Mouse (Mus musculus) gastrocnemius, adult 8-10 months (tissue): Measurements from ENCODE around the gene Slc39a3. TPM values are rescaled to one million over a fixed set of nuclear protein-coding genes. Genes with fewer than 3 reads are reported as not detected.
A peak's percentile ranks its signal among the peaks of the same experiment; 100 is the strongest.
"Not testable (repeated sequence)": the region's sequence is repeated elsewhere in the genome, so short reads cannot be mapped to it uniquely, and the experiment has no call there.

Experiments
- DNase-seq, 2 experiments: peaks; one replicate each; pipeline ENCODE4 v3.0.0; 2022; ENCODE audit warnings: low spot score in 2 of 2
- total RNA-seq, 4 experiments: library from RNA; stranded (reverse); gene quantifications; 2 replicates each; pipeline ENCODE4 v1.2.4; 2022

The Slc39a3 gene
- total RNA-seq, 4 experiments from 2014 or later, result 12.9 to 15.3 (median 13.9) TPM

DNA sequence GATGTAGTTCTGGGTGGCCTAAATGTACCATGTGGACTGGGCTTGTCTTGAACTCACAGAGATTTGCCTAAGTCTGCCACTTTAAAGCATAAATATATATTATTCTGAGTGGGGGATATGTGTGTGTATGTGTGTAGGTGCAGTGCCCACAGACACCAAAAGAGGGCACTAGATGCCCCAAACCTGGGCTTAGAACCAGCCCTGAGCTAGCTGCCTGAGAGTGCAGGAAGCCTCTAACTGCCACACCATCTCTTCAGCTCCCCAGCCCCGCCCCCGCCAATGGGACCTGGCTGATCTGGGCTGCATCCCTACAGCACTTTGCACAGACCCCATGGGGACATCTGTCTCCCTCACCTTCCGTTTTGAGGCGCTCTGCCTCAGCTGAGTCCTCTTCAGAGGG is 13.4 kb upstream of the Slc39a3 start:
- no peak for DNase-seq

DNA sequence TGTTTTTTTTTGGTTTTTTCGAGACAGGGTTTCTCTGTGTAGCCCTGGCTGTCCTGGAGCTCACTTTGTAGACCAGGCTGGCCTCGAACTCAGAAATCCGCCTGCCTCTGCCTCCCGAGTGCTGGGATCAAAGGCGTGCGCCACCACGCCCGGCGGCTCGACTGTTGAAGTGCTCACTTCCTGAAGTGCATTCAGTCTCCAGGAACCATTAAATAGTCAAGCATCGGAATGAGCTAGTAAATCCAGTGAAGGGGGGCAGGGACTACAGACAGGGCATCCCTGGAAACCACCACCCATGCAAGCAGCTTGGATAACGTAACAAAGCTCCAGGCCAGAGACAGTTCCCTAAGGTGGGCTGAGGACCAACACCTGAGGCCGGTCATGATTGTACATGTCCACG is 8.0 kb upstream of the Slc39a3 start:
- DNase-seq, result not testable (repeated sequence)

DNA sequence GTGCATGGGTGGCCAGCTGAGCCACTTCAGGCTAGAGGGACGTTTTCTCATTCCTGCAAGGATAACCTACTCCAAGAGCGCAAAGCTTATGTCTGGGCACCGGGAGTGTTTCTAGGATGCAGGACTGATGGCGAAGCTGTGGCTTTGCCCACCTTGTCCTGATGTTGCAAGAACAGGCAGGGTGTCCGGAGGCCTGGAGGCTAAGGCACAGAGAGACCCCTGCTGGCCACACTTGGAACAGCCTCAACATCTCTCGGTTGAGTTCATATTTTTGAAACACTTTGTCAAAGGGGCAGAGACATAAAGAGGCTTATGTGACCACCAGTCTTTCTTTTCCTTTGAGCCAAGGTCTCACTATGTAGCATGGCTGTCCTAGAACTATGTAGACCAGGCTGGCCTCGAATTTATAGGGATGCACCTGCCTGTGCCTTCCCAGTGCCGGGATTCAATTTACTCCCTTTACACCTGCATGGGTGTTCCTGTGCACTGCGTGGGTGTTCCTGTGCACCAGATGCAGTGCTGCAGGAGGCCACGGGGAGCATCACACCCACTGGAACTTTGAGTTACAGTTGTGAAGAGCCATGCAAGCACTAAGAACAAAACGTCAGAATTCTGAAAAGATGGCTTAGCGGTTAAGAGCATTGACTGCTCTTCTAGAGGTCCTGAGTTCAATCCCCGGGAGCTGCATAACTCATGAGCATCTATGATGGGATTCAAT is 4.4 kb upstream of the Slc39a3 start:
- DNase-seq, result peak; percentile 34 to 44

DNA sequence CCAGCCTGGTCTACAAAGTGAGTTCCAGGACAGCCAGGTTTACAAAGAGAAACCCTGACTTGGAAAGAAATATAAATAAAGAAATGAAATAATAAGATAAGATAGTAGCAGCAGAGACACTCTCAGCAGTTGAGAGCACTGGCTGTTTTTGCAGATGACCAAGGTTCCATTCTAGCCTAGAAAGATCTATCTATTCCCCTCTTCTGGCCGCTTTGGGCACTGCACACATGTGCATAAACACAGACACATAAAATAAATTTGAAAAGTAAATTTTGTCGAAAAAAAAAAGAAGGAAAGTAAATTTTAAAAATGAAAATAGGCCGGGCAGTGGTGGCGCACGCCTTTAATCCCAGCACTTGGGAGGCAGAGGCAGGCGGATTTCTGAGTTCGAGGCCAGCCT is 975 bp downstream of the Slc39a3 start:
- no peak for DNase-seq

DNA sequence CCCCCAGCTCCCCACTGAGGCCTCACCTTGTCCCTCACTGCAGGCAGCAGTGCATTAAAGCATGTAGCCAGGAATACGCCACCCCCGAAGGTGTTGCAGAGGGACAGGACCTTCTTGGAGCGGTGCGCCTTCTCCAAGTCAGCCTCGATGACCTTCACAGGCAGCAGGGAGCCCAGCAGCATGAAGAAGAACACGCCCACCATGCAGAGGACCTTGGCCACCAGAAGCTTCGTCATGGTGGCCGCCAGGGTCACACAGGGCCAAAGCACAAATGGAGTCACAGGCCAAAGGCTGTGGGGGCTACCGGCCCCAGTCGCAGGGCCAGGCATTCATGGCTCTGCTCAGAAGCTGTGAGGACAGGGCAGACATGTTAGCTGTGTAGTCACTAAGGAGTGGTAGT is 3.6 kb downstream of the Slc39a3 start:
- DNase-seq, result no peak

DNA sequence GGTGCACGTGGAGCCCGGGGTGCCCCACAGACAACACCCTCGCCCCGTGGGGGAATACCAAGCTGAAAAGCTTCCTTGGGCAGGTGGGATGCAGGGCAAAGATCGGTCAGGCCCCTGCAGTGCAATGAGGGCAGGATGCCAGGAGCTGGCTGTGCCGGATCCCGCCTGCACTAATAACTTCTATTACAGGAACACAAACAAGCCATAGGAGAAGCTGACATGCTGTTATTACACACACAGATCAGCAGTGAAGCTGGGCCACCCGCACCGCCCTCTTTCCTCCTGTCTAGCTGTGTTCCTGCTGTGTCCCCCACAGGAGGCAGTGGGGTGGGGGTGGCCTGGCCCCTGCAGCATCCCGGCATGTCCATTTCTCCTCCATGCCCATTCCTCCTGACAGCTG is 8.2 kb downstream of the Slc39a3 start:
- no peak for DNase-seq

DNA sequence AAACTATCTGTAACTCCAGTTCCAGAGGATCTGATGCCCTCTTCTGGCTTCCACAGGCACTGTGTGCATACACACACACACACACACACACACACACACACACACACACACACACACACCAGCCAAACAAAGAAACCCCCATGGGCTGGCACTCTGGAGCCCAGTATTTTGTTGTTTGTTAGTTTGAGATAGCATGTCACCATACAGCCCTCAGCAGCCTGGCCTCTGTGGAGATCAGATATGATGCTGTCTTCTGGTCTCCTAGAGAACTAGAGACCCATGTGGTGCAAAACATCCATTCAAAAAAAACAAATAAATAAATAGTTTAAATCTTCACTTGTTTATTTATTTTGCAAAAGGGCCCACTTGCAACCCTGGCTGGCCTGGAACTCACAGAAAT is 9.0 kb downstream of the Slc39a3 start:
- DNase-seq, result no peak

DNA sequence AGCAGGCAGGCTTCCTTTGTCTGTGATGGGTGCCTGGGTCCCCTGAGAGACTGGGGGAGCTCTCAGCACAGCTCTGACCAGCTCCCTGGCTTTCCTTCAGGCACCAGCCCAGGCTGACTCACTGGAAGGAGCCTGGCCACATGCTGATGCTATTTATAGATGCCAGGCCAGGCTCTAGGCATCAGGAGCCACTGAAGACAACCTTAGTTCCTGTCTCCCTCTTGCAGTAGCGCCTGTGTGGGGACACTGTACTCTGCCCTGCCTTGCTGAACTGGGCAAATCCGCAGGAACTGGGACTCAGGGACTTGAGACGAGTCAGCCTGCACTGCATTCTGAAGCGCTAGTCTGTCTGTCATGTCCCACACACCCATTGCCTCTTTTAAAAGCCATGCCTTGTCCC is 9.9 kb downstream of the Slc39a3 start:
- DNase-seq, result peak; percentile 47 to 54

DNA sequence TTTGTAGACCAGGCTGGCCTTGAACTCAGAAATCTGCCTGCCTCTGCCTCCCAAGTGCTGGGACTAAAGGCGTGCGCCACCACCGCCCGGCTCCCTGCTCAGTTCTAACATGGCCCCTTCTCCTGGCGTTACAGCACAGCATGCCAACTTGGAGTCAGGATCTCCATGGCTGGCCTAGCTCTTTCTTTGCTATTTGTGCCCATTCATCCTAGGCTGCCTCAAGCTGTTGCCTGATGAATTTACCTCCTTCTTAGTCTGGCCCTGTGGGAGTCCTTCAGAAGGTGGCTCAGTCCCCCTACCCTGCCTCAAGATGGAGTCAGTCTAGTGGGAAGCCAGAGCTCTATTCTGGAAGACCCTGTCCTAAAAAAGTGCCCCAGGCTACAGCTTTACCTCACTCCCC is 10.4 kb downstream of the Slc39a3 start:
- no peak for DNase-seq

DNA sequence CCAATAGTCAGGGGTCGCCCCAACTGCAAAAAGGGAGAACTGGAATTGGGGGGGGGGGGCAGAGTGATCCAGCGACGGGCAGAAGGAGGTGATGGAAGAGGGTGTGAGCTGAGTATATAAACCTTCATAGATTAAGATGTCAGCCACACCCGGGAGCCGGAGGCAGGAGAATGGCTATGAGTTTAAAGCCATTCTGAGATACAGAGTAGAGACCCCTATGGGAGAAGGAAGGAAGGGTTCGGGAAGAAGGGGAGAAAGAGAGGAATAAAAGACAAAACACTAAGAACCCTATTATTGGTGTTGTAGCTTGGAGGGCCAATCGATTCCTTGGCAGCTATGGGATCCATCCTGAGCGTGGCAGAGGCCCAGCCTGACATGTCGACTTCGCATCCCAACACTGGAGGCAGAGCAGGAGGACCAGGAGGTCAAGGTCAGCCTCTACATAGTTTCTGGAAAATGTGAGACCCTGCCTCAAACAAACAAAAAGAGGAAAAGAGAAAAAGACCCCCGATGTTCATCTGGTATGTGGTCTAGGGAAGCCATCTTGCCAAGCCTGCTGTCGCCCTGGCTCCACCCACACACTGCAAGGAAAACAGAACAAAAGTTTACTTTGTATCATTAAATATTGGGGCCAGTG is 11.5 kb downstream of the Slc39a3 start, which contains the start of gene Diras1:
Gene Diras1 (minus strand): TSS at position 24 of the 637 bp plus-strand sequence.
- no peak for DNase-seq

DNA sequence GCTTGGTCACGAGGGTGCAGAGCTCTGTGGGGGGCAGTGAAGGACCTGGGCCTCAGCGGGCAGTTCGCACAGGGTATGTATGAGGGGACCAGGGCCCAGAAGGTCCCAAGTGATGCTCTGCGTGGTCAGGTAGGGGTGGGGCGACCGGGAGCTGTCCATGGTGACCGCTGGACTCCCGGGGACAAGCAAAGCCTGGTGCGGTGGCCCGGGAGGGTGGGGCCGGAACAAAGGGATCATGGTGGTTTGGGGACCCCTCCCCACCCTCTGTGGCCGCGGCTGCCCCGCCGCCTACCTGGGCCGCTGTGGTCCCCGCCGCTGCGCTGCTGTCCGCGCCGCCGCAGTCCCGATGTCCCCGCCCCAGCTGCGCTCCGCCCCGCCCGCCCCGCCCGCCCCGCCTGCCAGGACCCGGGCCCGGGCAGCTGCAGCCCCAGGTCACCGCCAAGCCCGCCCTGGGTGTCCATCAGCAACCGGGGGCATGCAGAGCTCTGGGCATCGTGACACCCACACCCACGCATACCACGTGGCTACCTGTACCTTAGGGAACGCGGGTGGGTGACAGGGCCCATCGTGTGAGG is 12.1 kb downstream of the Slc39a3 start:
- DNase-seq, result no peak

DNA sequence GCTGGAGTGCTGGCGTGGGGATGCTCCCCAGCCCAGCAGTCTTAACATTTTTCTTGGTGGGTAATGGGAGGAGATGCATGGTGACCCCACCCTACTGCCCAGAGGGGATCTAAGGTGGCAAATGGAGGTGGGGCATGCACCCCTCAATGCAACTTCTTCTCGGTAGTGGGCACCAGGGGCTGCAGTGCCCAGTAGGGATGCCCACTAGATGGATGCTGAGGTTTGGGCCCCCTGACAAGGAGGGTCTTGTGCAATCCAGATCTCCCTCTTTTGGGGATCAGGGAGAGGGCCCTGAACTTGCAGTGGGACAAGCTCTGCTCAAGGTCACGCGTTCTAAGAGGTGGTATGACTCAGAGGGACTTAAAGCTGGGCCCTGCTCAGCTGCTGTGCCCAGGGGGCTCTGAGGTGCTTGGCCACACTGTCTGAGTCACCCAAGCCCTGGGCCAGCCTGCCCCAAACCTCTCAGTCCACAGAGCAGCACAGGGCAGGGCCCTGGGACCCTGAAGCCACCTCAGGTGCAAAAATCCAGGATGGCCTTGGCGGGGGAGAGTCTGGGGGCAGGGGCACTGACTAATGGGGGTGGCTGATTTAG is 12.8 kb downstream of the Slc39a3 start:
- no peak for DNase-seq

DNA sequence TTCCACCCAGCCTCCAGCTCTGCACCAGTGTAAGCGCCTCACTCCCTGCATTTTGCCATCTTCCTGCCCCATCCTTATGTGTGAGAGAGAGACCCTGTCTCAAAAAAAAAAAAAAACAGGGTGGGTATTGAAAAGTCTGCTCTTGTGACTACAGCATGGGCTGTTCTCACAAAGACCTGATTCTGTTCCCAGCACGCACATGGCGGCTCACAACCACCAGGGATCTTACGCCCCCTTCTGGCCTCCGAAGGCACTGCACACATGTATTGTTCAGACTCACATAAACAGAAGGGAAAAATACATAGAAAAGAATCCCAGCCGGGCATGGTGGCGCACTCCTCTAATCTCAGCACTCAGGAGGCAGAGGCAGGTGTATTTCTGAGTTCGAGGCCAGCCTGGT is 14.5 kb downstream of the Slc39a3 start:
- no peak for DNase-seq

DNA sequence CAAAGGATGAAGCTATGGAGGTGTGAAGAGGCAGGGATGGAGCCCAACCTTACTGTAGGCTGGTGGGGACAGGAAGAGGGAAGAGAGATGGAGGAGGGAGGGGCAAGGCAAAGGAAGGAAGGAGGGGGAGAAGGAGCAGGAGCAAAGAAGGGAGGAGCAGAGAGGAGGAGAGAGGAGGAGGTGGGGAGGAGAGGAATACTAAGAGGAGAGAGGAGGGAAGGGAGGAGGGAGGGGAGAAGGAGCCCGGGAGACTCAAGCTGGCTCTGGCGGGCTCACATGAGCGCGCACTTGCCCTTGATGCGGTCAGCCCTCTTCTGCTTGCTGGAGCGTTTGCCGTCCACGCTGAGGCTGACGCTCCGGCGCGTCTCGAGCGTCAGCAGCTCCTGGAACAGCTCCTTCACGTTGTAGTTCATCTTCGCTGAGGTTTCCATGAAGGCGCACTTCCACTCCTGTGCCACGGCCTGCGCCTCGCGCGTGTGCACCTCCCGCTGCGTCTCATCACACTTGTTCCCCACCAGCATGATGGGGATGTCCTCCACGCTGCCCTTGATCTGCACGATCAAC is 15.6 kb downstream of the Slc39a3 start:
- DNase-seq, result no peak

DNA sequence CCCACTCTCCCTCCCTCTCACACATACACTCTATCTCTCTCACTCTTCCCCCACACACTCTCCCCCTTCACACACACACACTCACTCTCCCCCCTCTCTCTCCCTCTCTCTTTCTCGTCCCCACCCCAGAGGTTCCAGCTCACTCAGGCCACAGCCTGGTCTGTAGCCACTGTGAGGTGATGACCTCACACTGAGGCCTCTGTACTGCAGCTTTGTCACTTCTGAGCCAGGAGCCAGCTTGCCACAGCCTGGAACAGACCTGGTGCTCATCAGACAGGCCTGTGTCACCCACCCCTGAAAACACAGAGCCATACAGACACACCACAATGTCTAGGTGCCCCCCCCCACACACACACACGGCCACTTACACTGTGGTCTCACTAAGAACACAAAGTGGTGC is 17.0 kb downstream of the Slc39a3 start:
- DNase-seq, result no peak

DNA sequence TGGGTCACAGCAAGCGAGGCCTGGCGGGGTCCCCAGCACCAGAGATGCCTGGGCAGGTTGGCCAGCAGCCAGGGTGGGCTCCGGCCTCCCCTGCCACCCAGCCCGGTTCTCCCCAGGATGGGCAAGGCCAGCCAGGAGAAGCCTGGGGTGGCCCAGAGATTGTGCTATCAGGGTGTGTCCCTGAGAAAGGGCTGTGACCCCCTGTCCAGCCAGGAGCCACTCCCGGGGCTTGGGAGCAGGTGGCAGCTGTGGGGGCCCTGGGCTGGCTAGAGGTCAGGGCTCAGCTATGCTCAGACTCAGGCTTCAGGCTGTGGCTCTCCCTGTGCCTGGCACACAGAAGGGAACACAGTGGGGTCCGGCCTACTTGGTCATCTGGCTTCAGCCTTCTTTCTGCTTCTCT is 17.5 kb downstream of the Slc39a3 start:
- DNase-seq, result no peak

DNA sequence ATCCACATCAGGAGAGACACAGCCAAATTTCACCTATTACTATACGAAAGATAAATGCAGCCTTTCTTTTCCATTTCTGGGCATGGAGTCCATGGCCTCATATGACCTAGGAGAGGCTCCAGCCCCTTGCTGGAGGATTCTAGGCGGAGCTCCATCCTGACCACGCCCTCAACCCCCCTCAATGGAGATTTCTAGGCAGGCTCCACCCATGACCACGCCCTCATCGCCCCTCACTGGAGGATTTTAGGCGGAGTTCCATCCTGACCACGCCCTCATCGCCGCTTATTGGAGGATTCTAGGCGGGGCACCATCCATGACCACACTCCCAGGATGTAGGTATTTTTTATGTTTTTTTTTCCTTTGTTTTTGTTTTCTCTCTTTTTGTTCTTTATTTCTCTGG is 18.9 kb downstream of the Slc39a3 start:
- DNase-seq, result peak in 1 of 2 experiments; percentile 28

DNA sequence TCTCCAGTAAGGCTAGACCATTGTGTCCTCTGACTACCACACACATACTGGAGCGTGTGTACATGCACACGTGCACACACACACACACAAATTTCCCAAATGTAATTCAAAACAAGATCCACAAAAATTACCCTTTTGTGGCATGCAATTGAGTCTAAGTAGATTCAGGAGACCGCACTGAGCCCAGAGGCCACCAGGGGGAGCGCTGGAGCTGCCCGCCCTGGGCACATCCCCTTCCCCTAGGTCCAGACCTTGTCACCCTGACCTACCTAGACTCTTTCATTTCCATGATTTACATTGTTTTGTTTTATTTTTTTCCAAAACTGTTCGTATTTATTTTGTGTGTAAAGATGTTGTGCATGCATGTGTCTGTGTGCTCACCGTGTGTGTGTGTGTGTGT is 20.6 kb downstream of the Slc39a3 start:
- peak; percentile 47 to 49 for DNase-seq

DNA sequence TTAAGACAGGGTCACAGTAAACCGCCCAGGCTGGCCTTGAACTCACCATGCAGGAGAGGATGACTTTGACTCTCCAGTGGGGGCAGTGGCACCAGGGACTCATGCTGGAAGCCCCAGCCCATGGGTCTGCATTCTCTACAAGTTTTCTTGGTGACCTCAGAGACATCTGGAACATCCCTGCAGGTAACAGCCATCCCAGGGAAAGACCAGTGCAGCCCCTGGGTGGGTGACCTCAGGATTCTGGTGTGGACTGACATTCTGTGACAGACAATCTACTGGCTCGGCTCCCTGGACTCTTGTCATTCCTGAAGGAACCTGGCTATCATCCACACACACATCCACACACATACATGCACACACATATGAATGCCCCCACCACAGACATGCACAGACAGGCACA is 21.6 kb downstream of the Slc39a3 start:
- DNase-seq, result no peak

DNA sequence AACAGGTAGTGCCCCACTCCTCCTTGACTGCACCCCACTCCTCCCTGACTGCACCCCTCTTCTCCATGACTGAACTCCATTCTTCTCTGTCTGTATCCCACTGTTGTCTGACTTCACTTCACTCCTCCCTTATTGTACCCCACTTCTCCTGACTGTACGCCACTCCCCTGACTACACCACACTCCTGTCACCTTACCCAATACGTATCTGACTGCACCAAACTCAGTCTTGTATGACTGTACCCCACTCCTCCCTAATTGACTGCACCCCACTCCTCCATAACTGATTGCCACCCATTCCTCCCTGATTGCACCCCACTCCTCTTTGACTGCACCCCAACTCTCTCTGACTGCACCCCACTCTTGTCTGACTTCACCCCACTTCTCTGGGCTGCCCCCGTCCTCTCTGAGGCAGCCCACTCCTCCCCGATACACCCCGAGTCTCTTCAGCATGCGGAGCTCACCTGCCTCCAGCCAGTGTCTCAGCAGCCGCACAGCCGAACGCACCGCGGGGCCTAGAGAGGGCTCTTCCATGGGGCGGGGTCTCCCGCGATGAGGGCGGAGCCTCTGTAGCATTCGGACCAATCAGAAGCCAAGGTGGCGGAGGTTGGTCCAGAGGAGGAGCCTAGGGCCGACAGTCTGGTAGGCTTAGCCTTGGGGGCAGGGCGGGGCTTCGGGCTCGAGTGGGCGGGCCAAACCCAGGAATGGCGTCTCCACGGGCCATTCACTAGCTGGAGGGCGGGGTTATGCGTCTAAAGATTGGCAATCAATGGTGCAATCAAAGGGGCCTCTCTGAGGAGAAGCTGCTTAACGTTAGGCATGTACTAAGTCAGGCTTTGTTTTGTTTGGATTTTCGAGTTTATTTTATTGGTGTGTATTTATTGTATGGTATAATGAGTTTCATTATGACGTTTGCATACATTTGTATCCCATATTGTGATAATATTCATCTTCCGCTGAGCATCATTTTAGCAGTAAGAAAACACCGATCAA is 22.5 kb downstream of the Slc39a3 start, which contains the start of gene Gng7:
Gene Gng7 (minus strand): TSS at position 553 of the 992 bp plus-strand sequence.
- DNase-seq, result peak; percentile 96 to 97

DNA sequence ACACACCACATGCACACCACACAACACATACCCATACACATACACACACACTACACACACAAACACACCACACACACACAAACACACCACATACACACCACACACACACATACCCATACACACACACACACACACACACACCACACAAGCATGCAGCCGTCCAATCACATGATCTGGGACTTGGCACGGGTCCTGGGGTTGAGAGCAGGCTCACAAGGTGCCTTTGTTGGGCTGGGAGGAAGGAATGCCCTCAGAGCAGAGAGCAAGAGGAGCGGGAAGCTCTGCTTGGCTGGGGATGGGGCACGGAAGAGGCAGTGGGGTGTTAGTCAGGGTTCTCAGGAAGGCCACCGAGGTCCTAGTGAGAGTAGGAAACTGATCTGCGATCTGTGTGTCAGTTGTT is 26.4 kb downstream of the Slc39a3 start:
- no peak for DNase-seq
